Mouse (Mus musculus) Muller cell, postnatal 12 days (primary cell): ENCODE measurements around the gene Gm3095.
"Not testable (repeated sequence)": the region's sequence is repeated elsewhere in the genome, so short reads cannot be mapped to it uniquely, and the experiment has no call there.

Source experiments
- DNase-seq: peaks from one replicate; pipeline ENCODE4 v3.0.0-alpha.2; 2015; ENCODE audit errors: inconsistent ontology term

The Gm3095 gene

DNA sequence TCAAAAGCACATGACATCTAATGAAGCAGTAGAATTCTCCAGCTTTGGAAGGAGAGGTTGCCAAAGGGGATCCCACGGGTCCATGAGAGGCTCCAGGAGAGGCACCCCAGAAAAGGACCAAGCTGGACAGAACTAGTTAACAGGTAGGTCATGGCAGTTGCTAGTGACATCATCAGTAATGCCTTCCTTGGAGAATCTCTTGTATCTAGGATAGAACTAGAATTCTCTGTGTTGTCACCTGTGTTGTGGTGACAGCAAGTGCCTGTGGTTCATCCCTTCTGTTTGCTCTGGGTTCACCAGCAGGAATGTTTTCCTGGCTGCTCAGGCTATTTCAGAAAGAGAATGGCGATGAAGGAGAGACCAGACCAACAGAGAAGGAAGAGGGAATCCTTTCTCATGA is at the start of gene Gm3095:
Gene Gm3095 (plus strand): TSS at position 301 of the 400 bp plus-strand sequence.
- not testable (repeated sequence) for DNase-seq

DNA sequence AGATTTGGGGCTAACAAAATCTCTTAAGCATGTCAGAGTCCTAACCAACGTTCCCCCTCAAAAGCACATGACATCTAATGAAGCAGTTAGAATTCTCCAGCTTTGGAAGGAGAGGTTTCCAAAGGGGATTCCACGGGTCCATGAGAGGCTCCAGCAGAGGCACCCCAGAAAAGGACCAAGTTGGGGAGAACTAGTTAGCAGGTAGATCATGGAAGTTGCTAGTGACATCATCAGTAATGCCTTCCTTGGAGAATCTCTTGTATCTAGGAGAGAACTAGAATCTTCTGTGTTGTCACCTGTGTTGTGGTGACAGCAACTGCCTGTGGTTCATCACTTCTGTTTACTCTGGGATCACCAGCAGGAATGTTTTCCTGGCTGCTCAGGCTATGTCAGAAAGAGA is 31.9 kb upstream of the Gm3095 start, which contains the start of gene Gm3029:
Gene Gm3029 (plus strand): TSS at position 301 of the 400 bp plus-strand sequence.
- DNase-seq = not testable (repeated sequence)

DNA sequence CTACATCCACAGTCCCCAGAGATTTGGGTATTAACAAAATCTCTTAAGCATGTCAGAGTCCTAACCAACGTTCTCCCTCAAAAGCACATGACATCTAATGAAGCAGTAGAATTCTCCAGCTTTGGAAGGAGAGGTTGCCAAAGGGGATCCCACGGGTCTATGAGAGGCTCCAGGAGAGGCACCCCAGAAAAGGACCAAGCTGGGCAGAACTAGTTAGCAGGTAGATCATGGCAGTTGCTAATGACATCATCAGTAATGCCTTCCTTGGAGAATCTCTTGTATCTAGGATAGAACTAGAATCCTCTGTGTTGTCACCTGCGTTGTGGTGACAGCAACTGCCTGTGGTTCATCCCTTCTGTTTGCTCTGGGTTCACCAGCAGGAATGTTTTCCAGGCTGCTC is 34.7 kb downstream of the Gm3095 start, which contains the start of gene Gm3099:
Gene Gm3099 (plus strand): TSS at position 301 of the 400 bp plus-strand sequence.
- not testable (repeated sequence) for DNase-seq
